Mouse (Mus musculus): ENCODE measurements around the gene Olfr376. TPM values are rescaled to one million over a fixed set of nuclear protein-coding genes. Genes with fewer than 3 reads are reported as not detected.

Olfr376 gene
- polyA plus RNA-seq (2011; ENCODE audit: insufficient read length, low read depth, missing spikeins), result not detected in 2 replicates

DNA sequence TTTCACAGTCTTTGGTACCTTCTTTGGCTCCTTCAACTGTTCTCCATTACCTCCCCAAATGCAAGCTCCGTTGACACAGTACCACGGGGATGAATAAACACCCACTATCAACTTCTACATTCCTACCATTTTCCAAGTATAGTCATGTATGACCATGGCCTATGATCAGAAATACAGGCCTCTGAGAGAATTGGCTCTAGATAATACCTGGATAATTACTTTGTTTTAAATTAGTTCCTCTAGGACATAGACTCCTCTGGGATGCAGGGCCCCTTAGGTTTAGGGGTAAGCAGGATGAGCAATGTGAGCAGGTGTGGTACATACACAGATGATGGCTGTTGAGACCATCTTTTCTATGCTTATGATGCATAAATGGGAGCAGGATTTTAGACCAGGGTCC, at the start of gene Olfr376:
Gene Olfr376, plus strand, starts transcription at position 301 of the 400 bp plus-strand sequence.
- Histone ChIP-seq H3K4me3 (ENCODE audit: insufficient read depth, low read length) (no peak within 1 kb of the TSS), H3K4me1 (ENCODE audit: control insufficient read depth, insufficient read depth, low read length) (no peaks in the 10 kb centered on the region), H3K27ac (ENCODE audit: insufficient read depth, low read length) (no peak within 1 kb of the TSS)
- TF ChIP-seq CTCF (IDR thresholded peaks at IDR 0.05; ENCODE audit: borderline replicate concordance, insufficient read depth, low read length) (no peak), POLR2A (IDR thresholded peaks at IDR 0.05; ENCODE audit: low read depth, low read length) (no peak)

DNA sequence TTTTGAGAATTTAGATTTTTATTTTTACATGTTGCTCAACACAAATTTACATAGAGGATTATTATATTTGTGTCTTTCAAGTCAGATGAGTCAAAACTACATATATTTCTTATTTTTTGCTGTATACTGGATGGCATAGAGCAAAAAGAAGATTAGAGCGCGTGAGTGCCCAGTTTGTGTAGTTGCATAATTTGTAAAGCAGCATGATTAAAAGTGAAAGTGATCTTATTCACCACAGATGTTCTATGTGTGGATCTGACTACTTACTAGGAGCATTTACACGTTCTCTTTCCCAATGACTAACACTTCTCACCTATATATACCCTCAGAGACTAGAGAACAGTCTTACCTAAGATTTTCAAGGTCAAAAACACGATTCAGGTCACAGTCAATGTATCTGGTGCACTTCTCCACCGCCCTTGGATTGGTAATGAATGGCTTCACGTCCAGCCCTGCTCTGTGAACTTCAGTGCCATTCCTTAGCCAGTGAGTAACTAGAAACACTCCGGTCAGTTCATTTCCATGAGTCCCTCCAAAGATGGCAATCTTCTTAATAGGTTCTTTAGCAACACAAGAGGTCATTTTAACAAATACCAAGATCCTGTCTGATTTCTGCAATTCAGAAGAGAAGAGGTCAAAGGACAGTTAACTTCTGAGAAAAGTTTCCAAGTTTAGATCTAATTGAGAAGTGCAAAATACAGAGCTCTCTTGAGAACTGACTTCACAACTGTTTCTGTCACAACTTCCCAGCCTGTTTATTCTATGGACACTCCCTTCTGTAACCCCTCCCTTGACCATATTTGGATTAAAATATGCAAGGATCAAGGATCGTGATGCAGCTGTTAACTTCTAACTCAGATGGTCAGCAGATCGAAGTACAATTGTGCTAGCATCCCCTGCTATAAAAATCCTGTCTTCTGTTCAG, 46.9 kb upstream of the Olfr376 start:
- H3K27ac ChIP-seq (ENCODE audit: insufficient read depth, low read length), result no peak overlapping the region
- H3K4me1 ChIP-seq (ENCODE audit: control insufficient read depth, insufficient read depth, low read length), result 0 out of 2 replicates have a peak, but pooled peaks cover 3% of the 10 kb centered on the region
- TF ChIP-seq CTCF (IDR thresholded peaks at IDR 0.05; ENCODE audit: borderline replicate concordance, insufficient read depth, low read length) (no peak), POLR2A (IDR thresholded peaks at IDR 0.05; ENCODE audit: low read depth, low read length) (no peak)
- H3K4me3 ChIP-seq (ENCODE audit: insufficient read depth, low read length), result no peak overlapping the region

DNA sequence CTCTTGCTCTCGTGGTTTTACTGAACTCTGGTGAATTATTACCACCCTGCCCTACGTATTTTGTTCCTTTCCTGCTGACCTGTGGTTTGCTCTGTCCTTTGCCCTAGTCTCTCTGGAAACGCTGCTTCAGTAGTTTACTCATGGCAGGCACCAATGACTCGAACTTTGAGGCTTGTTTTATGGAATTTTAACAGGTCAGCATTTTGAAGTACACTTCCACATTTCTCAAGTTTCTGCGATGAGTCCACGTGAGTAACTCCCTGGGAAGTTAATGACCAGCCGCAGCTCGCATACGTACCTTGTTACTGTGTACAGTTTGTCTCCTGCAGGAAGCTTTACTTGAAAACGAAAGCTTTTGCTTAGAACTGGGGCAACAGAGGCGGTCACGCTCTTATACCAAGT, 44.6 kb upstream of the Olfr376 start:
- Histone ChIP-seq H3K4me1 (ENCODE audit: control insufficient read depth, insufficient read depth, low read length) (0 out of 2 replicates have a peak, but pooled peaks cover 3% of the 10 kb centered on the region), H3K27ac (ENCODE audit: insufficient read depth, low read length) (peak overlapping the region; percentile 64), H3K4me3 (ENCODE audit: insufficient read depth, low read length) (no peak overlapping the region)
- TF ChIP-seq POLR2A (IDR thresholded peaks at IDR 0.05; ENCODE audit: low read depth, low read length) (no peak), CTCF (IDR thresholded peaks at IDR 0.05; ENCODE audit: borderline replicate concordance, insufficient read depth, low read length) (no peak)

DNA sequence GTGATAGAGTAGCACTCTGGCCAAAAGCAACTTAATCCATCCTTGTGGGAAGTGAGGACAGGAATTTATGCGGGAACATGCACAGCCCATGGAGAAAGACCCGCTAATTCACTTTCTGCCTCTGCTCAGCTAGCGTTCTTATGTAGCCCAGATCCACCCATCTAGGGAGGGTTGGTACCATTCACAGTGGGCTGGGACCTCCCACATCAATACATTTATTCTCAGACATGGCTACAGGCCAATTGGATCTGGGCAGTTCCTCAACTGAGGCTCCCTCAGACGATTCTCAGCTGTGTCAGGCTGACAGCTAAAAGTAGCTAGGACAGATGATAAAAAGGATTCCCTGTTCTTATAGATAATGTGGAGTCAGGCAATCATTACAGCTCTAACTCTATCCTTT, 43.7 kb upstream of the Olfr376 start:
- no peak overlapping the region for H3K4me3 ChIP-seq (ENCODE audit: insufficient read depth, low read length)
- no peak for TF ChIP-seq POLR2A (IDR thresholded peaks at IDR 0.05; ENCODE audit: low read depth, low read length)
- no peak for TF ChIP-seq CTCF (IDR thresholded peaks at IDR 0.05; ENCODE audit: borderline replicate concordance, insufficient read depth, low read length)
- no peak overlapping the region for H3K27ac ChIP-seq (ENCODE audit: insufficient read depth, low read length)
- 0 out of 2 replicates have a peak, but pooled peaks cover 3% of the 10 kb centered on the region for H3K4me1 ChIP-seq (ENCODE audit: control insufficient read depth, insufficient read depth, low read length)

DNA sequence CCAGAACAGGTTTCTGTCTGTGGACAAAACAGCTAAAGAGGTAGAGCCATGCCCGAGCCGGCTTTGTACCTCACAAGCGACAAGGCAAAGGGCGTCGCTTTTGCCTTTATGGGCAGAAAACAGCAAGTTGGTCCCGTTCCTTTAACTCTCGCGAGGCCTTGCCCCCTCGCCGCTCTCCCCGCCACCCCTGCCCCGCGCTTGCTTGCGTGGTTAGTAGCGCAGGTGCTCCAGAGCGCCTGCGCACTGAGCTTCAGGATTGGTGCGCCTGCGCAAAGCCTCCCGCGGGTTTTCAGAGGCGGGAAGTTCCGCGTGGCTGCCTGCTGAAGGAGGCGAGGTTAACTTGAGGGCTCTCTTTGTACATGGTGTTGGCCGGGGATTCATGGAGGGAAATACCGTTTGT, 41.6 kb upstream of the Olfr376 start, which contains the start of the genes Aspa, Gm49340 and Spata22:
Gene Aspa, minus strand, starts transcription at position 155 of the 400 bp plus-strand sequence.
Gene Gm49340, plus strand, starts transcription at position 300 of the 400 bp plus-strand sequence.
Gene Spata22, plus strand, starts transcription at position 300 of the 400 bp plus-strand sequence.
- TF ChIP-seq CTCF (IDR thresholded peaks at IDR 0.05; ENCODE audit: borderline replicate concordance, insufficient read depth, low read length) (no peak), POLR2A (IDR thresholded peaks at IDR 0.05; ENCODE audit: low read depth, low read length) (no peak)
- 0 out of 2 replicates have a peak, but pooled peaks cover 3% of the 10 kb centered on the region for H3K4me1 ChIP-seq (ENCODE audit: control insufficient read depth, insufficient read depth, low read length)
- H3K4me3 ChIP-seq (ENCODE audit: insufficient read depth, low read length), result no peak within 1 kb of the TSS
- H3K27ac ChIP-seq (ENCODE audit: insufficient read depth, low read length), result no peak within 1 kb of the TSS

DNA sequence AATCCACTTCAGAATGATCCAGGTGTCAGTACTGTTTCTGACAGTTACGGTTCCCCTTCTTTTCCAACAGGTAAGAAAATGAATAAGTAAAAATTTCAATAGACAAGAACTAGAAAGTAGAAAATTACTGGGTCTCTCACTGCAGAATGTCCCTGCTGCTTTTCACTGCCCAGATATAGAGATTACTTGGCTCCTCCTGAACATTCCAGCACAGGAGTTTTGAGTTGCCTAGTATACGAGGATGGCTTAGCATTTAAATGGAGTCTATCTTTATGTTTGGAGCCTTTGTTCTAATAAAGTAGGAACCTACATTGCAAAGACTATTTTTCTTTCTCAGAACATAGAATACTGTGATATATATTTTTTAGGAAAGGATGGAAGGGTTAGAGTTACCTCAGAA, 37.7 kb upstream of the Olfr376 start:
- TF ChIP-seq CTCF (IDR thresholded peaks at IDR 0.05; ENCODE audit: borderline replicate concordance, insufficient read depth, low read length) (no peak), POLR2A (IDR thresholded peaks at IDR 0.05; ENCODE audit: low read depth, low read length) (no peak)
- Histone ChIP-seq H3K4me3 (ENCODE audit: insufficient read depth, low read length) (no peak overlapping the region), H3K4me1 (ENCODE audit: control insufficient read depth, insufficient read depth, low read length) (no peaks in the 10 kb centered on the region), H3K27ac (ENCODE audit: insufficient read depth, low read length) (no peak overlapping the region)

DNA sequence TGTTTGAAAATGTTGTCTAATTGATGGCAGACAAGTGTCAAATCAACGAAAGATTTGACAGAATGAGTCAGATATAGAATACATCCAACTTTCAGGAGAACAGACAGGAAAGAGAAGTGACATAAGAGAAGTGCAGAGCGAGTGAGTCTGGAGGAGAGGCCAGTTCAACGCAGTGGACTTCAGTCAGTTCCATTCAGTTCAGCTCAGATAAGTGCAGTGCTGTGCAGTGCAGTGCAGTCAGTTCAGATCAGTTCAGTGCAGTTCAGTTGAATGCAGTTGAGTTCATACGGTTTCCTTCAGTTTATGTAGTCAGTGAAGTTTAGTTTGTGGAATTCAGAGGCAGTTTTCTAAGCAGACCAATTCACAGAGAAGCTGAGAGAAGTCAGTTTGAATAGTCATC, 34.1 kb upstream of the Olfr376 start:
- Histone ChIP-seq H3K4me1 (ENCODE audit: control insufficient read depth, insufficient read depth, low read length) (no peaks in the 10 kb centered on the region), H3K27ac (ENCODE audit: insufficient read depth, low read length) (no peak overlapping the region), H3K4me3 (ENCODE audit: insufficient read depth, low read length) (no peak overlapping the region)
- TF ChIP-seq POLR2A (IDR thresholded peaks at IDR 0.05; ENCODE audit: low read depth, low read length), result no peak
- no peak for TF ChIP-seq CTCF (IDR thresholded peaks at IDR 0.05; ENCODE audit: borderline replicate concordance, insufficient read depth, low read length)

DNA sequence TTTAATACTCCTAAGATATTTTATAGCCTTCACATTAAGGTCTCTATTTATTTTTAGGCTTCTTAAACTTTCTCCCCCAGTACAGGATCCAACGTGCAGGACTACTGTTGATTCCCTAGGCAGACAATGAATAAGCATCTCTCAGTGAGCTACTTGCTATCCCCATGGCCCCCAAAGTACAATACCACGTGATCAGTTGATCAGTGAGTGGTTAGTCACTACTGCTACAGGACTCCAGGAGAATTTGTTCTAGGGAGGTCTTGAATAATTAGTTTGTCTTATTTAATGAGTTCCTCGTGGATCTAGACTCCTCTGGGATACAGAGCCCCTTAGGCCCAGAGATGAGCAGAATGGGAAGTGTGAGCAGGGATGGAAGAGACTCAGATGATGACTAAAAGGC, 20.6 kb upstream of the Olfr376 start, which contains the start of gene Olfr20:
Gene Olfr20, plus strand, starts transcription at position 301 of the 400 bp plus-strand sequence.
- Histone ChIP-seq H3K27ac (ENCODE audit: insufficient read depth, low read length) (no peak within 1 kb of the TSS), H3K4me3 (ENCODE audit: insufficient read depth, low read length) (no peak within 1 kb of the TSS), H3K4me1 (ENCODE audit: control insufficient read depth, insufficient read depth, low read length) (no peaks in the 10 kb centered on the region)
- no peak for TF ChIP-seq POLR2A (IDR thresholded peaks at IDR 0.05; ENCODE audit: low read depth, low read length)
- no peak for TF ChIP-seq CTCF (IDR thresholded peaks at IDR 0.05; ENCODE audit: borderline replicate concordance, insufficient read depth, low read length)

DNA sequence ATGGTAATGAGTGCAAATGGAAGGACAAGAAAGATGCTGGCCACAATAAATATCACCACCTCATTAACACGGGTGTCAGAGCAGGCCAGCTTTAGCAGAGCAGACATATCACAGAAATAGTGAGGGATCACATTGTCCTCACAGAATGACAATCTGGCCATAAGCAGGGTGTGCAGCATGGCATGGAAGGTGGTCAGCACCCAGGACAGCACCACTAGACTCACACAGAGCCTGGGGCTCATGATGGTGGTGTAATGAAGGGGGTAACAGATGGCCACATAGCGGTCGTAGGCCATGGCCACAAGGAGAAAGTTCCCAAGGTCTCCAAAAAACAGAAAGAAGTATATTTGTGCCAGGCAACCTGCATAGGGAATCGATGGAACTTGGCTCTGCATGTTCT, 24.3 kb downstream of the Olfr376 start:
- Histone ChIP-seq H3K4me1 (ENCODE audit: control insufficient read depth, insufficient read depth, low read length) (no peaks in the 10 kb centered on the region), H3K27ac (ENCODE audit: insufficient read depth, low read length) (no peak overlapping the region), H3K4me3 (ENCODE audit: insufficient read depth, low read length) (no peak overlapping the region)
- TF ChIP-seq POLR2A (IDR thresholded peaks at IDR 0.05; ENCODE audit: low read depth, low read length) (no peak), CTCF (IDR thresholded peaks at IDR 0.05; ENCODE audit: borderline replicate concordance, insufficient read depth, low read length) (no peak)

DNA sequence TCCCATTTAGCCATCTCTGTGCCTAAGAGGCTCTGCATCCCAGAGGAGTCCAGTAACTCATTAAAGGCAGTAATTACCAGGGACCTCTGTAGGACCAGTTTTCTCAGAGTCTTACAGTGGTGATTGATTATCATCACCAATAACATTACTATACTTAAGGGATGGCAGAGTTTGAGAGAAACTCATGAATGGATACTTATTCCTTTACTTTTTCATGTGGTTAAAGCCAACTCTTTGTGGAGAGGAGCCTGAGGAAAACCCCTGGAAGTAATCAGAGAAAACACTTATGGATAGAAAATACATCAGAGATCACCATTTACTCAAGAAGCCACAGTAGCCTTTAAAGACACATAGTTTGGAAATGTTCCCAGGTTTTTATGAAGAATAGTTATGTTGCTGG, 28.5 kb downstream of the Olfr376 start, which contains the start of gene Olfr1:
Gene Olfr1, minus strand, starts transcription at position 101 of the 400 bp plus-strand sequence.
- no peak for TF ChIP-seq CTCF (IDR thresholded peaks at IDR 0.05; ENCODE audit: borderline replicate concordance, insufficient read depth, low read length)
- TF ChIP-seq POLR2A (IDR thresholded peaks at IDR 0.05; ENCODE audit: low read depth, low read length), result no peak
- H3K4me1 ChIP-seq (ENCODE audit: control insufficient read depth, insufficient read depth, low read length), result no peaks in the 10 kb centered on the region
- no peak within 1 kb of the TSS for H3K4me3 ChIP-seq (ENCODE audit: insufficient read depth, low read length)
- H3K27ac ChIP-seq (ENCODE audit: insufficient read depth, low read length), result no peak within 1 kb of the TSS

Other genes starting within 250 kb of the Olfr376 start
- 5.6 and 6.4 TPM in 2 replicates for gene Haspin, start 233.0 kb upstream of the Olfr376 start, polyA plus RNA-seq (2011; ENCODE audit: insufficient read length, low read depth, missing spikeins)
- gene P2rx5, start 210.8 kb upstream of the Olfr376 start, polyA plus RNA-seq (2011; ENCODE audit: insufficient read length, low read depth, missing spikeins), result 4.2 and 4.5 TPM in 2 replicates
- gene Emc6, start 194.2 kb upstream of the Olfr376 start, polyA plus RNA-seq (2011; ENCODE audit: insufficient read length, low read depth, missing spikeins), result 37.9 and 40.7 TPM in 2 replicates
- 129 and 131 TPM in 2 replicates for gene Tax1bp3, start 194.2 kb upstream of the Olfr376 start, polyA plus RNA-seq (2011; ENCODE audit: insufficient read length, low read depth, missing spikeins)
- gene Ctns, start 172.2 kb upstream of the Olfr376 start, polyA plus RNA-seq (2011; ENCODE audit: insufficient read length, low read depth, missing spikeins), result 17.9 and 22.1 TPM in 2 replicates
- gene Shpk, start 171.8 kb upstream of the Olfr376 start, polyA plus RNA-seq (2011; ENCODE audit: insufficient read length, low read depth, missing spikeins), result 2.2 and 2.4 TPM in 2 replicates
- not detected in 2 replicates for gene Trpv1, start 137.0 kb upstream of the Olfr376 start, polyA plus RNA-seq (2011; ENCODE audit: insufficient read length, low read depth, missing spikeins)
- gene Trpv3, start 103.9 kb upstream of the Olfr376 start, polyA plus RNA-seq (2011; ENCODE audit: insufficient read length, low read depth, missing spikeins), result not detected in 2 replicates
- 0.30 and 0.53 TPM in 2 replicates for gene Aspa, start 41.6 kb upstream of the Olfr376 start, polyA plus RNA-seq (2011; ENCODE audit: insufficient read length, low read depth, missing spikeins)
- not detected in 2 replicates for gene Gm49340, start 41.5 kb upstream of the Olfr376 start, polyA plus RNA-seq (2011; ENCODE audit: insufficient read length, low read depth, missing spikeins)
- not detected in 2 replicates for gene Spata22, start 41.5 kb upstream of the Olfr376 start, polyA plus RNA-seq (2011; ENCODE audit: insufficient read length, low read depth, missing spikeins)
- gene Olfr20, start 20.5 kb upstream of the Olfr376 start, polyA plus RNA-seq (2011; ENCODE audit: insufficient read length, low read depth, missing spikeins), result not detected in 2 replicates
- not detected in 2 replicates for gene Olfr1, start 28.4 kb downstream of the Olfr376 start, polyA plus RNA-seq (2011; ENCODE audit: insufficient read length, low read depth, missing spikeins)
- not detected in 2 replicates for gene Olfr378, start 57.2 kb downstream of the Olfr376 start, polyA plus RNA-seq (2011; ENCODE audit: insufficient read length, low read depth, missing spikeins)
- gene Olfr380, start 86.3 kb downstream of the Olfr376 start, polyA plus RNA-seq (2011; ENCODE audit: insufficient read length, low read depth, missing spikeins), result not detected in 2 replicates
- not detected in 2 replicates for gene Olfr381, start 120.4 kb downstream of the Olfr376 start, polyA plus RNA-seq (2011; ENCODE audit: insufficient read length, low read depth, missing spikeins)
- not detected in 2 replicates for gene Olfr382, start 146.0 kb downstream of the Olfr376 start, polyA plus RNA-seq (2011; ENCODE audit: insufficient read length, low read depth, missing spikeins)
- gene Olfr385, start 221.8 kb downstream of the Olfr376 start, polyA plus RNA-seq (2011; ENCODE audit: insufficient read length, low read depth, missing spikeins), result not detected in 2 replicates
- not detected in 2 replicates for gene Olfr384, start 227.3 kb downstream of the Olfr376 start, polyA plus RNA-seq (2011; ENCODE audit: insufficient read length, low read depth, missing spikeins)

Data from embryonic fibroblast, embryonic 13.5 days (primary cell).